Mouse (Mus musculus) sigmoid colon, adult 10 weeks (tissue): Measurements from ENCODE around the gene Brf1. TPM values are rescaled to one million over a fixed set of nuclear protein-coding genes. Genes with fewer than 3 reads are reported as not detected.

Experiments used
- polyA plus RNA-seq: library from polyadenylated mRNA; stranded (reverse); fragments of 350-450 nt; fragmentation: Illumina TruSeq; extraction: RNeasy Lipid Tissue Mini Kit (QIAGEN cat#74804); gene quantifications from one replicate; pipeline ENCODE4 v1.2.3, GENCODE M21; 2014; ENCODE audit warnings: low read depth, low replicate concordance

The Brf1 gene
- 20.3 TPM for polyA plus RNA-seq

GRCm38 (mm10) chr12:113000294-113001132, at the start of gene Brf1:
Gene Brf1, minus strand, starts transcription at chr12:113000704.

GRCm38 (mm10) chr12:113013604-113014558, 13.4 kb upstream of the Brf1 start, which contains the start of gene Pacs2:
Gene Pacs2, plus strand, starts transcription at chr12:113014508.

GRCm38 (mm10) chr12:112976371-112977073, 24.0 kb downstream of the Brf1 start, which contains the start of gene Btbd6:
Gene Btbd6, plus strand, starts transcription at chr12:112976482.

GRCm38 (mm10) chr12:112941776-112942713, 58.5 kb downstream of the Brf1 start, which contains the start of gene Nudt14:
Gene Nudt14, minus strand, starts transcription at chr12:112942124.

GRCm38 (mm10) chr12:112929562-112930352, 70.7 kb downstream of the Brf1 start, which contains the start of gene Jag2:
Gene Jag2, minus strand, starts transcription at chr12:112929776.

Other genes starting within 250 kb of the Brf1 start
- 0.60 TPM for gene Pld4, start 240.0 kb downstream of the Brf1 start, polyA plus RNA-seq
- 13.3 TPM for gene Ahnak2, start 198.0 kb downstream of the Brf1 start, polyA plus RNA-seq
- 0.28 TPM for gene Clba1, start 191.8 kb downstream of the Brf1 start, polyA plus RNA-seq
- 8.8 TPM for gene Cdca4, start 171.3 kb downstream of the Brf1 start, polyA plus RNA-seq
- gene Gpr132, start 132.5 kb downstream of the Brf1 start, polyA plus RNA-seq = 0.66 TPM
- gene Jag2, start 70.9 kb downstream of the Brf1 start, polyA plus RNA-seq = 0.09 TPM
- gene Nudt14, start 58.6 kb downstream of the Brf1 start, polyA plus RNA-seq = not detected
- 1.6 TPM for gene Btbd6, start 24.2 kb downstream of the Brf1 start, polyA plus RNA-seq
- gene Pacs2, start 13.8 kb upstream of the Brf1 start, polyA plus RNA-seq = 6.5 TPM
- not detected for gene Tex22, start 73.8 kb upstream of the Brf1 start, polyA plus RNA-seq
- gene Mta1, start 97.6 kb upstream of the Brf1 start, polyA plus RNA-seq = 7.2 TPM
- not detected for gene Crip2, start 139.5 kb upstream of the Brf1 start, polyA plus RNA-seq
- 12.1 TPM for gene Crip1, start 145.6 kb upstream of the Brf1 start, polyA plus RNA-seq
- 0.38 TPM for gene Tedc1, start 155.7 kb upstream of the Brf1 start, polyA plus RNA-seq
- gene Tmem121, start 185.2 kb upstream of the Brf1 start, polyA plus RNA-seq = not detected